Mouse (Mus musculus) thymus, postnatal 0 days (tissue): ENCODE measurements around the gene Mrpl44. TPM values are rescaled to one million over a fixed set of nuclear protein-coding genes. Genes with fewer than 3 reads are reported as not detected.

Experiments
- DNase-seq: peaks from one replicate; pipeline ENCODE4 v3.0.0-alpha.2; 2015; ENCODE audit warnings: low spot score
- polyA plus RNA-seq: library from polyadenylated mRNA; unstranded; fragments of >200 nt; fragmentation: Nextera tagmentation; extraction: Ambion mirVana; gene quantifications from 2 replicates; pipeline ENCODE4 v1.2.1, GENCODE M21; 2015

Gene Mrpl44
- polyA plus RNA-seq, 1 experiment from 2014 or later: 57.8 TPM

GRCm38 (mm10) chr1:79762282-79763250 lies 13.3 kb upstream of the Mrpl44 start:
- DNase-seq: no peak

- DNase-seq: no peak
Measured at GRCm38 (mm10) chr1:79764031-79764430, 11.8 kb upstream of the Mrpl44 start.

- no peak for DNase-seq
Measured at GRCm38 (mm10) chr1:79764483-79764882, 11.3 kb upstream of the Mrpl44 start.

- DNase-seq: no peak
Measured at GRCm38 (mm10) chr1:79768231-79768630, 7.6 kb upstream of the Mrpl44 start.

GRCm38 (mm10) chr1:79774164-79774780 lies 1.5 kb upstream of the Mrpl44 start:
- no peak for DNase-seq

GRCm38 (mm10) chr1:79778011-79778410 lies 2.2 kb downstream of the Mrpl44 start:
- no peak for DNase-seq

- DNase-seq: no peak
Measured at GRCm38 (mm10) chr1:79782433-79782832, 6.6 kb downstream of the Mrpl44 start.

- DNase-seq: no peak
Measured at GRCm38 (mm10) chr1:79786267-79786927, 10.6 kb downstream of the Mrpl44 start.

- DNase-seq: no peak
Measured at GRCm38 (mm10) chr1:79797084-79797483, 21.3 kb downstream of the Mrpl44 start.

- DNase-seq: no peak
Measured at GRCm38 (mm10) chr1:79802858-79803427, 27.1 kb downstream of the Mrpl44 start.

GRCm38 (mm10) chr1:79803614-79804013 lies 27.8 kb downstream of the Mrpl44 start:
- DNase-seq: no peak

GRCm38 (mm10) chr1:79806865-79807264 lies 31.0 kb downstream of the Mrpl44 start:
- DNase-seq: no peak

GRCm38 (mm10) chr1:79809447-79809846 lies 33.6 kb downstream of the Mrpl44 start:
- DNase-seq: no peak

- DNase-seq: no peak
Measured at GRCm38 (mm10) chr1:79815446-79815845, 39.6 kb downstream of the Mrpl44 start.

GRCm38 (mm10) chr1:79819296-79819879 lies 43.6 kb downstream of the Mrpl44 start:
- DNase-seq: no peak

- DNase-seq: no peak
Measured at GRCm38 (mm10) chr1:79822806-79823525, 47.1 kb downstream of the Mrpl44 start.

GRCm38 (mm10) chr1:79823951-79824633 lies 48.3 kb downstream of the Mrpl44 start:
- no peak for DNase-seq
